Mouse (Mus musculus) heart, postnatal 0 days (tissue): ENCODE results near the gene Ubtf.

Experiments
- CTCF ChIP-seq: IDR thresholded peaks from 2 replicates; pipeline ENCODE4 v1.5.1; 2016; ENCODE audit warnings: antibody characterized with exemption, control low read depth, low read depth
- EP300 ChIP-seq: IDR thresholded peaks from 2 replicates; pipeline ENCODE4 v1.6.1; 2016; ENCODE audit warnings: antibody characterized with exemption, low read depth

GRCm38 (mm10) chr11:102284501-102285094 lies 34.9 kb downstream of the Ubtf start, which contains the start of gene Tmub2:
- TF ChIP-seq CTCF = 0 out of 2 replicates have a peak, but pooled peaks have one; percentile 0
- no peak for TF ChIP-seq EP300
